Mouse (Mus musculus): Measurements from ENCODE around the gene Bmper.

DNA sequence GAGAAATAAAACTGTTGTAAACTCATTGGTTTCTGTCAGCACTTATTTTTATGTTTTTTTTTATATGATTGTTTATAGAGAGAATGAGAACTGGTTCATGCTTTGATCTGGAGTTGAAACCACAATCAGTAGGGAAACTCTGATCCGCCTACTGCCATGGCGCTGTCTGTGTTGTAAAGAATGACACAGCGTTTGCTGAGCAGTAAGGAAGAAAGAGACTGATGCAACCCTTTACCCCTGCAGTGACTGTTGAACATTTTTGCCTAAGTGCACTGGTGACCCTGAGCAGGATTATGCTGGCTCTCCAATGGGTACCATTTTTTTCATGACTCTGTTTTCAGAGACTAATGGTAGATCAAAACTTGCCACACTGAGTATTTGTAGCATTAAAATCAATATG lies 234.3 kb downstream of the Bmper start:
- TF ChIP-seq CTCF (IDR thresholded peaks at IDR 0.05; ENCODE audit: low read depth, low read length) (no peak), POLR2A (IDR thresholded peaks at IDR 0.05; ENCODE audit: extremely low read depth, insufficient read depth, low read length) (no peak)

Data from liver, adult 2 months (tissue).